Mouse (Mus musculus) megakaryocyte-erythroid progenitor cell, adult 5-6 weeks (primary cell): ENCODE results near the gene Rabac1. TPM values are rescaled to one million over a fixed set of nuclear protein-coding genes. Genes with fewer than 3 reads are reported as not detected.
A peak's percentile ranks its signal among the peaks of the same experiment; 100 is the strongest.

Source experiments
- ATAC-seq: replicated peaks from 2 replicates; pipeline ENCODE4 v1.8.0; 2016; ENCODE audit warnings: mild to moderate bottlenecking, inconsistent platforms; ENCODE audit not compliant: severe bottlenecking, poor library complexity, low FRiP score, low TSS enrichment
- total RNA-seq, 2 experiments: library from RNA; stranded (forward) in 1 of 2; stranded (reverse) in 1 of 2; fragments of 200-1000, 215-1000 nt in 1 of 2; fragments of >200 nt in 1 of 2; fragmentation: Nextera tagmentation in 1 of 2; gene quantifications; 2 replicates each; pipeline ENCODE4 v1.2.3; 2014 to 2017

Gene Rabac1
- total RNA-seq, 2 experiments from 2014 or later: 103 to 146 TPM

DNA sequence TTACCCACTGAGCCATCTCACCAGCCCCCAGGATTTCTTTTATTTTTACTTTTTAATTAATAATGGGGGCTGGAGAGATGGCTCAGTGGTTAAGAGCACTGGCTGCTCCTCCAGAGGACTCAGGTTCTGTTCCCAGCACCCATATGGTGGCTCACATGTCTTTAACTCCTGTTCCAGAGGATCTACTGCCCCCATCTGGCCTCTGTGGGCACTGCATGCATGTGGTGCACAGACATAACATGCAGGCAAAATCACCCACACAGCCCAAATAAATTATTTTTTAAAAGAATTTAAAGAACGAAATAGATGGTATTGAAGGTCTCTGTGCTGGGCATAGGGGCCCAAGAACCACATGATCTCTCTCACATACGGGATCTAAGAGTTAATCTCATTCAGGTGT lies 11.8 kb upstream of the Rabac1 start:
- no peak for ATAC-seq

GRCm38 (mm10) chr7:24983396-24983795 lies 10.8 kb upstream of the Rabac1 start:
- no peak for ATAC-seq

DNA sequence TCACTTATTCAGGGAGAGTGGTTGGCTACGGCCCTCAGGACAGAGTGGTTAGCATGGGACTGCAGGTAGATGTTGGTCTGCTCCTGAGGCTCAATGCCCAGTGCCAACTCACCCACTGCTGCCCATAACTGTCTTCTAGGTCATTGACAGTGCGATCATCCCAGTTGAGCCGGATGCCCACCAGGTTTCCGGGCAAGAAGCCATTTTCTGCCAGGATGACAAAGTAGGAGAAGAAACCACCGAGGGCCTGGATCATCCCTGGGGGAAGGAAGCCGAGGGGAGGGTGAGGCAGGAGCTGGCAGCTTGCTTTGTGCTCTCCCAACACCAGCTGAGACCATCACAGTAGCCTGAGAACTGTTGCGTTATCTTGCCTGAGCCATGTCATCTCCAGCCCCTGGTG lies 7.9 kb upstream of the Rabac1 start:
- ATAC-seq: no peak

DNA sequence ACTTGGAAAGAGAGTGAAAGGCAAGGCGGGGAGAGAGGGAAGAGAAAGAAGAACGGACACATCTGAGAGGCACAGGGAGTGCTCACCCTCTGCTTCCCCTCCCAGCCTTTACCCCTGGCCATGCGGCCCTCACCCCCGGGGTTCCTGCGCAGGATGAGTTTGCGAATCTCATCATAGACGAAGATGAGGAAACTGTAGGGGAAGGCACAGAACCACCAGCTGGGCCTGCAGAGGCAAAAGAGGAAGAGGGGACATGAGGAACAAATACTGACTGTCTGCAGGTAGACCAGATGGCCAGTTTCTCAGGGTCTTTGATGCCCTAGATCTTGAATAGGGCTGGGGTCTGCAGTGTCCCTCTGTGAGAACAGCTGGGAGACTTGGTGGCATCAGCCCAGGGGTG lies 6.2 kb upstream of the Rabac1 start:
- ATAC-seq: no peak

DNA sequence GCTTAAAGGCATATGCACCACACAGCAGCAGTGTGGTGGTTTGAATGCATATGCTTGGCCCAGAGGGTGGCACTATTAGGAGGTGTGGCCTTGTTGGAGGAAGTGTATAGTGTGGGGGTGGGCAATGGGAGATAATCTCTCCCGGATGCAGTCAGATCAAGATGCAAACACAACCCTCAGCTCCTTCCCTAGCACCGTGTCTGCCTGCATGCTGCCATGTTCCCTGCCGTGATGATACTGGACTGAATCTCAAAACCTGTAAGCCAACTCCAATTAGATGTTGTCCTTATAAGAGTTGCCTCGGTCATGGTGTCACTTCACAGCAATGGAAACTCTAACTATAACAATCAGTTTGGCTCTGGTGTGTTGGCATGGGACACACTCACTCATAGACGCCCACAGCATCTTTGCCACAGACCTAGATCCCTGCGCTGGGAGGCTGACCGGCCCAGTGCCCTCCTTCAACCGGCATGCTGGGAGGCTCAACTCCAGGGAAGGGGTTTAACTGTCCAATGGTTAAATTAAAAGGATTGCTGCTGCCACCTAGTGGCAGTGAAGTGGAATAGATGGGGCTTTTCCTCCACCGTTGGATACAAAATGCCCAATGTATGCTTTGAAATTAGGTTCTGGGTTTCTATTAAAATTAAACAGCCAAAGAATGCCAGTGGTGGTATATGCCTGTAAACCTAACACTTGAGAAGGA lies 2.5 kb upstream of the Rabac1 start:
- ATAC-seq: peak; percentile 21

GRCm38 (mm10) chr7:24973902-24974301 lies 1.3 kb upstream of the Rabac1 start:
- no peak for ATAC-seq

- no peak for ATAC-seq
These were observed 654 bp upstream of the Rabac1 start for GRCm38 (mm10) chr7:24973208-24973607.

DNA sequence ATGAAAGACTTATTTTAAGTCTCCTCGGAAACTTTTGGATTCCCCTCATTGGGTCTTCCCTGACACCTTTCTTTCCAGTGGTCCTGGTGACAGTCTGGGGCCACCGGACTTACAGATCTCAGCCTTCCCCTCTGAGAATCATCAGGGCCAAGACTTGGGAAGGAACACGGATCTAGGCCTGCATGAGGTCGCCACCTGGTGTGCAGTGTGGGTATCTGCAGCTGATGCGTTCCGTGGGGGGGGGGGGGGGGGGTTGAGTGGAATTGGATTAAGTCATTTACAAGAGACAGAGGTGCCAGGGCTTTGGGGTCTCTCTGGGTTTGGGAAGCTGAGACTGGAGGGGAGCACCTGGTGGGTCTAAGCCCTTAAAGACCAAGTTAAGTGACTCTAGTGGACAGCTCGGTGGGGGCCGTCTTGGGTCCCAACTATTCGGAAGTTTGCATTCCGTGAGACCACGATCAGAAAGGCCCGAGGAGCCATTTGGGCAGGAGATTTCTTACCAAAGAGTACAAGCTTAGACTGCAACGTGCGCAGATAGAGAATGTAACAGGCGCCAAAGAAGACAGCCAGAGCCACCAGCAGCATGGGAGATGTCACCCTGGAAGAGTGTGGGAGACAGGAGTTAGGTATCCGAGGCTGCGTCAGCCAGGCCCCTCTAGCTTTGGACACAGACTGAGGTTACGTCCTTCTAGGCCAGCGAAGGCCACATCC lies 1.1 kb downstream of the Rabac1 start:
- peak; percentile 15; the same call in 1 of the 2 replicates for ATAC-seq

GRCm38 (mm10) chr7:24970341-24970740 lies 2.2 kb downstream of the Rabac1 start:
- ATAC-seq: no peak

DNA sequence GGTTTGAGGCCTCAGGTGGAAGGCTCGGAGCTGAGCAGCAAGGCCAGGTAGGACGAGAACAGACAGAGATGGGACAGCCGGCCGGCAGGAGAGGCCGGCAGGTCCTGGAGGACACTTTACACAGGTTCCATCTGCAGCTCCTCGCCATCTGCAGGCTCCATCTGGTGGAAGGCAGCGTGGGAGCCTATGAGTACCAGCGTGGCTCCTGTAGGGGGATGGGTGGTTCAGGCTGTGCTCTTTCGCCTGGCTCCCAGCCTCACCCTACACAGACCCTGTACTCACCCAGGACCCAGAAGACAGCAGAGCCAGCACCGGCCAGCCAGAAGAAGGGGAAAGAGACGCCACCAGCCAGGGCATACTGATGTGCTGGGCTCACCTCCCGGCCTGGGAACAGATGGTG lies 2.7 kb downstream of the Rabac1 start:
- no peak for ATAC-seq

- no peak for ATAC-seq
These were observed 4.1 kb downstream of the Rabac1 start for GRCm38 (mm10) chr7:24968463-24968862.

GRCm38 (mm10) chr7:24967966-24968365 lies 4.6 kb downstream of the Rabac1 start:
- no peak for ATAC-seq

DNA sequence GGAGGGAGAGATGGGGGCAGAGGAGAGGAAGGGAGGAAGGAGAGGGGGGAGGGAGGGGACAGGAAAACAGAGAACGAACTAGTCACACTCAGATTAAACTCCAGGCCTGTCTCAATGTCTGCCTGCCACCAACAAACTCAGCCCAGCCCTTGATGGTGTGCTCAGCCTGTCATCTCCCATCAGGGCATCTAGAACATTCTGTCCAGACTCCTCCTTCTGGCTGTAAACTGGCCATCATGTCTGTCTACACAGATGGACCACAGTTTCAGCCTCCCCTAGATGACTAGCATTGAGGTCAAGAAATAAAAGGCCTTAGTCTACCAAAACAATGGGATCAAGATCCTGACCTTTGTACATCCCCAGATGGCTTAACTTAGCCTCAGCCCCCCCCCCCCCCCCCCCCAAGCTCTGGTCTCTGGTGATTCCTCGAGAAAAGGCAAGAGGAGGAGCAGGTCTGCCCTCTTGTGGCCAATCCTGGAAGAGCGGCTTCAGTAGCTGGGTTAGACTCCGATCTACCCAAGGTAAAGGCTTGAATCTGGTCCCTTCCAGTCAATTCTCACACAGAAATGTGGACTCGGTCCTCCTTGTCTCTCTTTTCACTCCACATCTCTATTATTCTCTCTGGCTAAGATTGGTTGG lies 7.5 kb downstream of the Rabac1 start:
- 0 out of 2 replicates have a peak, but pooled peaks have one; percentile 54 for ATAC-seq

DNA sequence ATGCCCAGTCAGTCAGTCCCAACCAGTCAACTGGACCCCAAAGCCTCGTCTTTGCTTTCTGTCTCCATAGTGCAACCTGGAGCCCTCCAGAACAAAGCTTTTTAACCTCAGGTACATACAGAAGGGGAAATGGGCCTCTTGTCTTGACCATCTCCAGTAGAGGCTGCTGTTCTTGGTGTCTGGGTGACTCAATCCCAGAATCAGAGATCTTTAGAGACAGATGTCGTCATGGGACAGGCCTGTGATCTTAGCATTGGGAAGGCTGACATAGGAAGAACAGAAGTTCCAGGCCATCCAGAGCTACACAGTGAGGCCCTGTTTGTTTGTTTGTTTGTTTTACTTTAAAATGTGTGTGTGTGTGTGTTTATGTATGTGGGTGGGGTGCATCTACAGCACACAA lies 8.3 kb downstream of the Rabac1 start:
- ATAC-seq: no peak

DNA sequence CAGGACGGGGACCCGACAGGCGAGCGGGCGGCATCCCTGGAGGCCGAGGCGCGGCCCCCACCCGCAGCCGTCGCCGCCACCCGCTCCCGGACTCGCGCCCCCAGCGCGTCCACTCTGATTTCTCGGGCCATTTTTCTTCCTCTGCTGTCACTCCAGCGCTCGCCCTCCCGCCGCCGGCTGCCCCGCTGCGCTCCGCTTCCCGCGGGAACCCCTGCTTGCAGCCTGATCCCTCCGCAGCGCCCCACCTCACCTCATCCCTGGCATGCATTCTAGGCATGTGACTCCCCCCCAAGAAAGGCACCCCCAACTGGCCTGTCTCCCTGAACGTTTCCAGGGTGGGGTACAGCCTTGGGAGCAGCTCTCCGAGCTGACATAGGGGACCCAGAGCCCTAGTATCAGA lies 17.3 kb downstream of the Rabac1 start:
- no peak for ATAC-seq

- ATAC-seq: no peak
These were observed 18.1 kb downstream of the Rabac1 start for GRCm38 (mm10) chr7:24954450-24954849.

- ATAC-seq: no peak
These were observed 18.6 kb downstream of the Rabac1 start for GRCm38 (mm10) chr7:24953966-24954365.

DNA sequence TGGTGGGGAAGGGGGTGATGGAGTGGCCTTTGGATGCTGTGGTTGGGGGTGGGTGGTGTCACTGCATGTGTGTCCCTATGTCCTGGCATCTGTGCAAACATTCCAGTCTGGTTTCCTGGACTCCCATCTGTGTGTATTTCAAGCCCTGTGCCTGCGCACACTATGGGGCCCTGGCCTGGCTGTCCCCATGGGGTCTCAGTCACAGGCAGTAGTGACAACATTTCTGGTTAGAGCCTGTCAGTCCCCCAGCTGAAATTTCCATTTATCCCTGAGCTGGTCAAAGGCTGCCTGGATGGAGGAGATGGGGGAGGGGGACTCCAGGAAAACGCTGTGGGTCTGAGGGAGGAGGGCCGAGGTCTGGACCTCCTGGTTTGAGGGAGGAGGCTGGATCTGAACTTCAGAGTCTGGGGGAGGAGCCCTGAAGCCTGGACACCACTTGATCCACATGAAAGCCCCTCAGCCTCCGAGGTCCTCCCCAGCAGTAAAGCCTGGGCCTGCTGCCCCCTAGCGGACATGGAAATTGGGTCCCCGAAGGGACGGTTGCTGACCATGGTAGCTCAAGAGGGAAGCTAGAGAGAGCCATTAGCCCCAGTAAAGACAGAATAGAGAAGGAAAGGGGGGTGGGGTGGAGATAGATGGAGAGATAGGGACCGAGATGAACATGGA lies 22.5 kb downstream of the Rabac1 start:
- peak; percentile 76 for ATAC-seq

GRCm38 (mm10) chr7:24948774-24949173 lies 23.8 kb downstream of the Rabac1 start:
- ATAC-seq: no peak
